Mouse (Mus musculus) small intestine, adult 2 months (tissue): ENCODE measurements around the gene Lrtm2.

Experiments
- CTCF ChIP-seq: fragments of 200-500 bp; IDR thresholded peaks from 2 replicates; pipeline ENCODE4 v1.5.1; 2012; ENCODE audit warnings: low read depth, mild to moderate bottlenecking, control low read depth, inconsistent platforms, low read length, moderate library complexity, mixed read lengths; ENCODE audit not compliant: insufficient replicate concordance, insufficient read length; ENCODE audit errors: extremely low read depth
- POLR2A ChIP-seq: fragments of 200-500 bp; IDR thresholded peaks from 2 replicates; pipeline ENCODE4 v1.6.1; 2012; ENCODE audit warnings: low read depth, mild to moderate bottlenecking, control low read depth, inconsistent platforms, low read length, moderate library complexity

DNA sequence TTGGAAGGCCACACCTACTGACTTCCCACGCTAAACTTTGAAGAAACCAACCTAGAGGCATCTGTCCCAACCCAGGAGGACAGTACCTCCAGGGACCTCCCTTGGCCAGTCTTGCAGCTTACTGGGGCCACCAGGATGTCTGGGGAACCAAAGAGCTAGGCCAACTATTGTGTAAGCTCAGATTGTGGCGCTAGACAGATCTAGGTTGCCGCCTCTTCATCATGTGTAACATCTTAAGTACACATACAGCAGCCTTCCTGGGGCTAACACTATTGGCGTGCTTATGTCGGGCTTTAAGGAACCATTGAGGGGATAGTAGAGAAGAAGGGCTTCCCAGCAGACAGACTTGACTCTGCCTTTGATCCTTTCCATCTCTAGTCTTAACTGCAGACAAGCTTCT lies 17.2 kb upstream of the Lrtm2 start:
- TF ChIP-seq CTCF (no peak), POLR2A (no peak)
